Mouse (Mus musculus) heart, embryonic 16.5 days (tissue): ENCODE results near the gene Hist2h2bb. TPM values are rescaled to one million over a fixed set of nuclear protein-coding genes. Genes with fewer than 3 reads are reported as not detected.

ENCODE experiments used
- ATAC-seq: fragments of 200-750 bp; cut with Nextera tagmentation; replicated peaks from 2 replicates; pipeline ENCODE4 v1.8.0; 2017; ENCODE audit warnings: moderate number of reproducible peaks; ENCODE audit not compliant: insufficient read depth, low FRiP score; ENCODE audit errors: extremely low read depth
- H3K27ac ChIP-seq: fragments of 300-500 bp; sonication (generic); 2 replicates; pipeline ENCODE4 v1.5.1; 2014; ENCODE audit warnings: mild to moderate bottlenecking, low read length, control low read depth, moderate library complexity
- H3K27me3 ChIP-seq: fragments of 300-500 bp; sonication (generic); 2 replicates; pipeline ENCODE4 v1.6.1; 2014; ENCODE audit warnings: low read length, mixed read lengths; ENCODE audit not compliant: control insufficient read depth, insufficient read depth
- H3K36me3 ChIP-seq: fragments of 300-500 bp; sonication (generic); 2 replicates; pipeline ENCODE4 v1.6.1; 2014; ENCODE audit not compliant: control insufficient read depth, insufficient read depth
- H3K4me1 ChIP-seq: fragments of 300-500 bp; sonication (generic); 2 replicates; pipeline ENCODE4 v1.6.1; 2014; ENCODE audit warnings: low read length, mixed read lengths; ENCODE audit not compliant: control insufficient read depth, insufficient read depth
- H3K4me2 ChIP-seq: fragments of 300-500 bp; sonication (generic); 2 replicates; pipeline ENCODE4 v1.6.1; 2014; ENCODE audit warnings: low read depth, mild to moderate bottlenecking, control low read depth, low read length
- H3K4me3 ChIP-seq: fragments of 300-500 bp; sonication (generic); 2 replicates; pipeline ENCODE4 v1.5.1; 2014; ENCODE audit warnings: mild to moderate bottlenecking, control low read depth, low read length
- H3K9ac ChIP-seq: fragments of 300-500 bp; sonication (generic); 2 replicates; pipeline ENCODE4 v1.6.1; 2014; ENCODE audit warnings: low read length, control low read depth
- H3K9me3 ChIP-seq: fragments of 300-500 bp; sonication (generic); replicated peaks from 2 replicates; pipeline ENCODE4 v1.6.1; 2016; ENCODE audit warnings: low read length; ENCODE audit not compliant: control insufficient read depth
- WGBS: fragments of 180-500 bp; shearing (Covaris S2); extraction: QIAGEN DNeasy Blood & Tissue Kit; methylation state at CpG from one replicate; pipeline ENCODE4 v1.1.7; 2014; 5-methylcytosine and 5-hydroxymethylcytosine counted together
- microRNA-seq: library from miRNA; unstranded; fragments of <30 nt; microRNA quantifications from one replicate; pipeline ENCODE4, GENCODE M21; 2017
- polyA plus RNA-seq: library from polyadenylated mRNA; unstranded; fragments of >200 nt; fragmentation: Nextera tagmentation; extraction: Ambion mirVana; gene quantifications from 2 replicates; pipeline ENCODE4 v1.2.1, GENCODE M21; 2015

The Hist2h2bb gene
- polyA plus RNA-seq, 1 experiment from 2014 or later: 3.7 TPM

GRCm38 (mm10) chr3:96306506-96306905 is 37.0 kb downstream of the Hist2h2bb start:
- no peak for ATAC-seq
- Histone ChIP-seq H3K4me3 (no peak overlapping the region), H3K4me1 (no peaks in the 10 kb centered on the region), H3K27ac (no peak overlapping the region), H3K9me3 (no peaks in the 10 kb centered on the region), H3K27me3 (peaks cover 3% of the 10 kb centered on the region; the same call in 1 of the 2 replicates), H3K4me2 (no peak overlapping the region), H3K36me3 (no peaks in the 10 kb centered on the region), H3K9ac (no peak overlapping the region)
- 71% methylated on average over 9 of the region's 9 CpGs for WGBS

GRCm38 (mm10) chr3:96309441-96309840 is 39.9 kb downstream of the Hist2h2bb start:
- WGBS: 40% methylated on average over 3 of the region's 3 CpGs
- 0 out of 2 replicates have a peak, but pooled peaks cover 3% of the 10 kb centered on the region for H3K27me3 ChIP-seq
- H3K4me1 ChIP-seq: no peaks in the 10 kb centered on the region
- no peak overlapping the region for H3K27ac ChIP-seq
- no peaks in the 10 kb centered on the region for H3K36me3 ChIP-seq
- no peak overlapping the region for H3K4me2 ChIP-seq
- H3K9ac ChIP-seq: no peak overlapping the region
- no peaks in the 10 kb centered on the region for H3K9me3 ChIP-seq
- no peak for ATAC-seq
- no peak overlapping the region for H3K4me3 ChIP-seq

GRCm38 (mm10) chr3:96312341-96313098 is 43.0 kb downstream of the Hist2h2bb start:
- no peak overlapping the region for H3K27ac ChIP-seq
- no peak overlapping the region for H3K4me3 ChIP-seq
- 0 out of 2 replicates have a peak, but pooled peaks cover 1% of the 10 kb centered on the region for H3K27me3 ChIP-seq
- no peak overlapping the region for H3K9ac ChIP-seq
- H3K9me3 ChIP-seq: no peaks in the 10 kb centered on the region
- no peaks in the 10 kb centered on the region for H3K36me3 ChIP-seq
- no peak overlapping the region for H3K4me2 ChIP-seq
- H3K4me1 ChIP-seq: no peaks in the 10 kb centered on the region
- no peak for ATAC-seq
- 53% methylated on average over 8 of the region's 8 CpGs for WGBS

Small RNAs within 50 kb of the gene (microRNA-seq; reads per million reads assigned to microRNA genes)
- gene Gm44492 (not detected), gene Gm47311 (not detected), gene Gm47313 (not detected)

Other genes starting within 250 kb of the Hist2h2bb start
- 34.6 and 39.4 TPM in 2 replicates for gene Vps45, start 211.3 kb upstream of the Hist2h2bb start, polyA plus RNA-seq
- 18.6 and 21.4 TPM in 2 replicates for gene Otud7b, start 165.2 kb upstream of the Hist2h2bb start, polyA plus RNA-seq
- gene Mtmr11, start 107.7 kb upstream of the Hist2h2bb start, polyA plus RNA-seq: 8.7 and 9.4 TPM in 2 replicates
- gene Sf3b4, start 97.4 kb upstream of the Hist2h2bb start, polyA plus RNA-seq: 91.8 and 92.8 TPM in 2 replicates
- 11.6 and 13.9 TPM in 2 replicates for gene Sv2a, start 88.6 kb upstream of the Hist2h2bb start, polyA plus RNA-seq
- 40.0 and 43.5 TPM in 2 replicates for gene Bola1, start 50.0 kb upstream of the Hist2h2bb start, polyA plus RNA-seq
- gene Hist2h2ab, start 49.9 kb upstream of the Hist2h2bb start, polyA plus RNA-seq: not detected in 2 replicates
- gene Hist2h2ac, start 48.9 kb upstream of the Hist2h2bb start, polyA plus RNA-seq: 5.0 and 6.4 TPM in 2 replicates
- 7.8 and 9.4 TPM in 2 replicates for gene Hist2h2be, start 48.6 kb upstream of the Hist2h2bb start, polyA plus RNA-seq
- gene Hist2h3c2, start 30.6 kb upstream of the Hist2h2bb start, polyA plus RNA-seq: 2.7 and 3.8 TPM in 2 replicates
- 37.9 and 41.1 TPM in 2 replicates for gene Hist2h2aa2, start 29.5 kb upstream of the Hist2h2bb start, polyA plus RNA-seq
- 11.8 and 12.6 TPM in 2 replicates for gene Hist2h2aa1, start 24.3 kb upstream of the Hist2h2bb start, polyA plus RNA-seq
- gene Hist2h3c1, start 23.1 kb upstream of the Hist2h2bb start, polyA plus RNA-seq: 0.76 and 1.2 TPM in 2 replicates
- 2.4 and 5.8 TPM in 2 replicates for gene Hist2h4, start 6.4 kb upstream of the Hist2h2bb start, polyA plus RNA-seq
- 17.2 and 25.2 TPM in 2 replicates for gene Hist2h3b, start 1.1 kb upstream of the Hist2h2bb start, polyA plus RNA-seq
- gene Fcgr1, start 24.2 kb downstream of the Hist2h2bb start, polyA plus RNA-seq: 1.6 and 2.5 TPM in 2 replicates
- 1.3 and 1.5 TPM in 2 replicates for gene BC107364, start 182.6 kb downstream of the Hist2h2bb start, polyA plus RNA-seq